Mouse (Mus musculus): ENCODE measurements around the gene Steap4. TPM values are rescaled to one million over a fixed set of nuclear protein-coding genes. Genes with fewer than 3 reads are reported as not detected.
"Not testable (repeated sequence)": the region's sequence is repeated elsewhere in the genome, so short reads cannot be mapped to it uniquely, and the experiment has no call there.

Gene Steap4
- polyA plus RNA-seq, 1 experiment, result not detected

- no peaks in the 10 kb centered on the region for H3K36me3 ChIP-seq (ENCODE audit: control insufficient read depth, insufficient read depth)
- no peaks in the 10 kb centered on the region for H3K79me2 ChIP-seq (ENCODE audit: control insufficient read depth, insufficient read depth)
- H3K4me2 ChIP-seq (ENCODE audit: low read depth), result no peak overlapping the region
- H3ac ChIP-seq (ENCODE audit: control insufficient read depth, insufficient read length), result no peak overlapping the region
- H3K27me3 ChIP-seq (ENCODE audit: control insufficient read depth, insufficient read depth, insufficient read length), result no peaks in the 10 kb centered on the region
- H3K4me3 ChIP-seq, result no peak overlapping the region
- no peak for TF ChIP-seq MYOG (IDR thresholded peaks at IDR 0.05; ENCODE audit: control insufficient read depth in 1 of 3, insufficient read depth in 1 of 3, insufficient read length in 2 of 3, low read depth in 2 of 3)
- TF ChIP-seq E2F4 (IDR thresholded peaks at IDR 0.05; ENCODE audit: insufficient read depth), result no peak
- TF ChIP-seq USF1 (IDR thresholded peaks at IDR 0.05; ENCODE audit: low read depth), result no peak
- TF ChIP-seq TCF12 (IDR thresholded peaks at IDR 0.05; ENCODE audit: insufficient read depth, poor library complexity, severe bottlenecking), result no peak
- no peak for TF ChIP-seq POLR2AphosphoS2 (IDR thresholded peaks at IDR 0.05; ENCODE audit: insufficient read length, low read depth)
- no peak for TF ChIP-seq REST (IDR thresholded peaks at IDR 0.05; ENCODE audit: insufficient read depth, insufficient read length)
- no peak for TF ChIP-seq MAX (IDR thresholded peaks at IDR 0.05; ENCODE audit: low read depth)
- no peak for TF ChIP-seq SRF (IDR thresholded peaks at IDR 0.05; ENCODE audit: control insufficient read depth, insufficient read length, low read depth)
- no peak for TF ChIP-seq POLR2A (IDR thresholded peaks at IDR 0.05; ENCODE audit: insufficient read length, low read depth)
- TF ChIP-seq CEBPB (IDR thresholded peaks at IDR 0.05; ENCODE audit: insufficient read depth, poor library complexity, severe bottlenecking), result no peak
- no peak for TF ChIP-seq TCF3 (IDR thresholded peaks at IDR 0.05; ENCODE audit: insufficient read length, low read depth)
- TF ChIP-seq MYOD1 (IDR thresholded peaks at IDR 0.05; ENCODE audit: control insufficient read depth in 1 of 3, insufficient read length in 2 of 3, low read depth in 2 of 3), result no peak
Observed at GRCm38 (mm10) chr5:7987962-7988361, 27.7 kb downstream of the Steap4 start.

GRCm38 (mm10) chr5:7988415-7988814 is 28.2 kb downstream of the Steap4 start:
- Histone ChIP-seq H3K79me2 (ENCODE audit: control insufficient read depth, insufficient read depth) (no peaks in the 10 kb centered on the region), H3K27me3 (ENCODE audit: control insufficient read depth, insufficient read depth, insufficient read length) (no peaks in the 10 kb centered on the region), H3ac (ENCODE audit: control insufficient read depth, insufficient read length) (no peak overlapping the region), H3K36me3 (ENCODE audit: control insufficient read depth, insufficient read depth) (no peaks in the 10 kb centered on the region), H3K4me2 (ENCODE audit: low read depth) (no peak overlapping the region), H3K4me3 (no peak overlapping the region)
- no peak for TF ChIP-seq MYOG (IDR thresholded peaks at IDR 0.05; ENCODE audit: control insufficient read depth in 1 of 3, insufficient read depth in 1 of 3, insufficient read length in 2 of 3, low read depth in 2 of 3)
- TF ChIP-seq TCF12 (IDR thresholded peaks at IDR 0.05; ENCODE audit: insufficient read depth, poor library complexity, severe bottlenecking), result no peak
- no peak for TF ChIP-seq E2F4 (IDR thresholded peaks at IDR 0.05; ENCODE audit: insufficient read depth)
- TF ChIP-seq MYOD1 (IDR thresholded peaks at IDR 0.05; ENCODE audit: control insufficient read depth in 1 of 3, insufficient read length in 2 of 3, low read depth in 2 of 3), result no peak
- no peak for TF ChIP-seq SRF (IDR thresholded peaks at IDR 0.05; ENCODE audit: control insufficient read depth, insufficient read length, low read depth)
- TF ChIP-seq POLR2A (IDR thresholded peaks at IDR 0.05; ENCODE audit: insufficient read length, low read depth), result no peak
- no peak for TF ChIP-seq REST (IDR thresholded peaks at IDR 0.05; ENCODE audit: insufficient read depth, insufficient read length)
- no peak for TF ChIP-seq MAX (IDR thresholded peaks at IDR 0.05; ENCODE audit: low read depth)

- not testable (repeated sequence) for H3ac ChIP-seq (ENCODE audit: control insufficient read depth, insufficient read length); H3K4me2 ChIP-seq (ENCODE audit: low read depth); H3K79me2 ChIP-seq (ENCODE audit: control insufficient read depth, insufficient read depth); H3K36me3 ChIP-seq (ENCODE audit: control insufficient read depth, insufficient read depth); H3K27me3 ChIP-seq (ENCODE audit: control insufficient read depth, insufficient read depth, insufficient read length); H3K4me3 ChIP-seq
Observed at GRCm38 (mm10) chr5:7991631-7992030, 31.4 kb downstream of the Steap4 start.

GRCm38 (mm10) chr5:7993766-7994165 is 33.5 kb downstream of the Steap4 start:
- Histone ChIP-seq H3K4me3 (no peak overlapping the region), H3K27me3 (ENCODE audit: control insufficient read depth, insufficient read depth, insufficient read length) (no peaks in the 10 kb centered on the region), H3ac (ENCODE audit: control insufficient read depth, insufficient read length) (no peak overlapping the region), H3K36me3 (ENCODE audit: control insufficient read depth, insufficient read depth) (no peaks in the 10 kb centered on the region), H3K4me2 (ENCODE audit: low read depth) (no peak overlapping the region), H3K79me2 (ENCODE audit: control insufficient read depth, insufficient read depth) (no peaks in the 10 kb centered on the region)
- TF ChIP-seq TCF12 (IDR thresholded peaks at IDR 0.05; ENCODE audit: insufficient read depth, poor library complexity, severe bottlenecking) (no peak), POLR2AphosphoS2 (IDR thresholded peaks at IDR 0.05; ENCODE audit: insufficient read length, low read depth) (no peak)

- no peak for TF ChIP-seq POLR2AphosphoS2 (IDR thresholded peaks at IDR 0.05; ENCODE audit: insufficient read length, low read depth)
- no peak for TF ChIP-seq POLR2A (IDR thresholded peaks at IDR 0.05; ENCODE audit: insufficient read length, low read depth)
- no peak for TF ChIP-seq CEBPB (IDR thresholded peaks at IDR 0.05; ENCODE audit: insufficient read depth, poor library complexity, severe bottlenecking)
- no peak for TF ChIP-seq REST (IDR thresholded peaks at IDR 0.05; ENCODE audit: insufficient read depth, insufficient read length)
- no peak for TF ChIP-seq E2F4 (IDR thresholded peaks at IDR 0.05; ENCODE audit: insufficient read depth)
- TF ChIP-seq TCF3 (IDR thresholded peaks at IDR 0.05; ENCODE audit: insufficient read length, low read depth), result no peak
- no peak for TF ChIP-seq TCF12 (IDR thresholded peaks at IDR 0.05; ENCODE audit: insufficient read depth, poor library complexity, severe bottlenecking)
- TF ChIP-seq MAX (IDR thresholded peaks at IDR 0.05; ENCODE audit: low read depth), result no peak
- no peak for TF ChIP-seq MYOD1 (IDR thresholded peaks at IDR 0.05; ENCODE audit: control insufficient read depth in 1 of 3, insufficient read length in 2 of 3, low read depth in 2 of 3)
- no peaks in the 10 kb centered on the region for H3K27me3 ChIP-seq (ENCODE audit: control insufficient read depth, insufficient read depth, insufficient read length)
- H3K79me2 ChIP-seq (ENCODE audit: control insufficient read depth, insufficient read depth), result no peaks in the 10 kb centered on the region
- no peak overlapping the region for H3K4me3 ChIP-seq
- no peak overlapping the region for H3K4me2 ChIP-seq (ENCODE audit: low read depth)
- no peak overlapping the region for H3ac ChIP-seq (ENCODE audit: control insufficient read depth, insufficient read length)
- no peaks in the 10 kb centered on the region for H3K36me3 ChIP-seq (ENCODE audit: control insufficient read depth, insufficient read depth)
Observed at GRCm38 (mm10) chr5:7995288-7995897, 35.1 kb downstream of the Steap4 start.

Measured in myocyte (in vitro differentiated cells).